Comparison of ENCODE assay signal across 9 mouse cellular contexts in the genomic region with DNA sequence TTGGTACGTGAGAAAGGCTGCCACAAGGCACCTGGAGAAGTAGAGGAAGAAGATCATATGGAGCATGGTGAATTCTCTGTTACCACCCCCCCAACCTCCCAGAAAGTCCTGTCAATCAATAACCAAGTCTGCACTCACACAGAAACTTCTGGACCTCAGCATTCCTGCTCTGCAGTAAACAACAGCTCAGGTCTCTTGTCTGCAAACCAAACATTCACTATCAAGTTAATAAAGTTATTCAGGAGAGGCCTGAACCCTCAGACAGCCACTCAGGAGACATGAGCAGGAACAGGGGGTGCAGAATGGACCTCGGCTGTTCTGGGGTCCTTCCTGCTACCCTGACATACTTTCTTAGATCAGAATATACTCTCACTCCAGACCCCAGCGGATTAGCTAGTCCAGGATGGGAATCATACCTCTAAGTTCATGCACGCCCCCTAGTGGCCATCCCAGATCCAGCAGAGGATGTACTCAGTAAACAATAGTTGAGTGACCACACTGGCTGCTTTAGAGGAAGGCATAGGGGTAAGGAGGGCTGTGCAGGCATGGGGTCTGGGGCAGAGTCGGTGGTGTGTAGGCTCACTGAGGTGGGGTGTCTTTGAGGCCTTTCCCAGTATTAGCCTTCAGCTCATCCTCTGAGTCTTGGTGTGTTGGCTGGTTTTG. TPM values are rescaled to one million over a fixed set of nuclear protein-coding genes. Genes with fewer than 3 reads are reported as not detected.
DNase-seq lines count a peak whose midpoint lies in the region; ATAC-seq and TF ChIP-seq lines count a peak whose summit lies in the region.
"Had no signal": no experiment of that assay in that cellular context is flagged by ENCODE, and none has a peak within 500 bp of the region (broad histone marks: within the 10 kb centered on the region; RNA-seq: fewer than 3 reads in every experiment).

No protein-coding gene starts in this region.

- H3K36me3 ChIP-seq in embryonic facial prominence, embryonic 11.5 days (replicated peaks; ENCODE audit: control insufficient read depth, insufficient read depth, low read depth, low read length), result no peaks in the 10 kb centered on the region
- H3K36me3 ChIP-seq: heart, embryonic 15.5 days had no signal

- TF ChIP-seq CTCF in gastrocnemius, adult 2 months (IDR thresholded peaks at IDR 0.05), result peak; percentile 59

- DNase-seq in gastrocnemius, adult 2 months, result no peak
- no peak for DNase-seq in gastrocnemius, postnatal 36 days
- DNase-seq in spleen, postnatal 4 days (ENCODE audit: low spot score in 2 of 2), result peak; percentile 29 to 78
- no peak for DNase-seq in spleen, adult 12 weeks (ENCODE audit: low spot score)
- DNase-seq in embryonic facial prominence, embryonic 11.5 days (ENCODE audit: low spot score), result peak; percentile 60
- DNase-seq in lung, postnatal 14 days, result peak; percentile 44
- no peak for DNase-seq in urinary bladder, adult 18-20 months (ENCODE audit: low spot score in 2 of 2)
- no peak for DNase-seq in frontal cortex, postnatal 25 days (ENCODE audit: low spot score in 2 of 2)

- no peak overlapping the region for H3K9ac ChIP-seq in embryonic facial prominence, embryonic 11.5 days (replicated peaks; ENCODE audit: low read length)
- H3K9ac ChIP-seq: heart, embryonic 15.5 days had no signal

- no peaks in the 10 kb centered on the region for H3K9me3 ChIP-seq in embryonic facial prominence, embryonic 11.5 days (replicated peaks; ENCODE audit: control insufficient read depth, low read length)
- H3K9me3 ChIP-seq: heart, embryonic 15.5 days had no signal

- no peaks in the 10 kb centered on the region for H3K4me1 ChIP-seq in embryonic facial prominence, embryonic 11.5 days (ENCODE audit: control insufficient read depth, insufficient read depth, low read length)

- H3K27me3 ChIP-seq in embryonic facial prominence, embryonic 11.5 days (ENCODE audit: control insufficient read depth, insufficient read depth, low read length), result no peaks in the 10 kb centered on the region

- ATAC-seq in embryonic facial prominence, embryonic 11.5 days (replicated peaks; ENCODE audit: insufficient number of reproducible peaks, low FRiP score, low TSS enrichment, low read depth), result no peak

- no peak overlapping the region for H3K4me2 ChIP-seq in embryonic facial prominence, embryonic 11.5 days (ENCODE audit: low read depth, low read length)
- H3K4me2 ChIP-seq: heart, embryonic 15.5 days had no signal

- WGBS in embryonic facial prominence, embryonic 11.5 days, result 53% methylated on average over 5 of the region's 5 CpGs

- intact Hi-C loops in gastrocnemius, adult 2 months (cut with DNase I), result no loop called here
- intact Hi-C loops in gastrocnemius, postnatal 36 days (cut with DNase I), result loop anchor here (2.0 to 10.0 kb wide), 2 partner anchors 341 to 471 kb away; no protein-coding TSS in a partner anchor

- H3K27ac ChIP-seq in gastrocnemius, adult 2 months, result no peak overlapping the region
- H3K27ac ChIP-seq in embryonic facial prominence, embryonic 11.5 days (replicated peaks; ENCODE audit: low read depth, low read length), result no peak overlapping the region
- H3K27ac ChIP-seq: heart, embryonic 15.5 days had no signal

- H3K4me3 ChIP-seq in gastrocnemius, adult 2 months, result no peak overlapping the region
- H3K4me3 ChIP-seq in embryonic facial prominence, embryonic 11.5 days (ENCODE audit: low read depth, low read length), result no peak overlapping the region
- H3K4me3 ChIP-seq: heart, embryonic 15.5 days had no signal

RNA-seq across cellular contexts. Expression of gene Dscaml1, which starts 12.8 kb away (rescaled TPM):
- total RNA-seq in gastrocnemius, adult 2 months (2021), result not detected
- not detected for total RNA-seq in gastrocnemius, postnatal 36 days (2021)
- polyA plus RNA-seq in embryonic facial prominence, embryonic 11.5 days (2014; fragmentation: Nextera tagmentation; extraction: Ambion mirVana), result 0.76 and 0.86 TPM in 2 replicates

RNA-seq across cellular contexts. Expression of gene Fxyd2, which starts 14.1 kb away (rescaled TPM):
- 1 to 10 TPM in 1 of 2 experiments, under 1 TPM in 1; 0.82 to 1.7 TPM for total RNA-seq in gastrocnemius, adult 2 months (2021)
- total RNA-seq in gastrocnemius, postnatal 36 days (2021), result 1 to 10 TPM; 1.4 to 2.6 TPM
- 1.7 and 1.9 TPM in 2 replicates for polyA plus RNA-seq in embryonic facial prominence, embryonic 11.5 days (2014; fragmentation: Nextera tagmentation; extraction: Ambion mirVana)

RNA-seq across cellular contexts. Expression of gene Fxyd6, which starts 43.6 kb away (rescaled TPM):
- 10 to 100 TPM; 26.7 to 84.7 TPM for total RNA-seq in gastrocnemius, adult 2 months (2021)
- 10 to 100 TPM; 24.2 to 33.4 TPM for total RNA-seq in gastrocnemius, postnatal 36 days (2021)
- polyA plus RNA-seq in embryonic facial prominence, embryonic 11.5 days (2014; fragmentation: Nextera tagmentation; extraction: Ambion mirVana), result 83.0 and 93.1 TPM in 2 replicates

Comparison
In these comparisons a context has a peak if more than half of its experiments do, and no peak if none do; other contexts are left out.
1. DNase-seq: peak in spleen, postnatal 4 days (2 of 2), embryonic facial prominence, embryonic 11.5 days (single experiment) and lung, postnatal 14 days (single experiment); none in gastrocnemius, adult 2 months (single experiment), gastrocnemius, postnatal 36 days (0 of 2), spleen, adult 12 weeks (single experiment), urinary bladder, adult 18-20 months (0 of 2) and frontal cortex, postnatal 25 days (0 of 2).